Mouse (Mus musculus): Measurements from ENCODE around the gene Gpr107. TPM values are rescaled to one million over a fixed set of nuclear protein-coding genes. Genes with fewer than 3 reads are reported as not detected.

Gpr107 gene
- total RNA-seq, 2 experiments from 2014 or later, result 21.7 to 23.4 TPM

Other genes with a start within 250 kb of the Gpr107 start
- gene Ptges, start 222.5 kb upstream of the Gpr107 start, total RNA-seq (2021), result 1 to 10 TPM; 2.9 to 4.0 TPM
- 10 to 100 TPM; 21.7 to 24.6 TPM for gene Tor1b, start 199.4 kb upstream of the Gpr107 start, total RNA-seq (2021)
- gene Tor1a, start 184.4 kb upstream of the Gpr107 start, total RNA-seq (2021), result 1 to 10 TPM; 6.4 to 7.1 TPM
- 10 to 100 TPM; 27.0 to 31.3 TPM for gene BC005624, start 170.1 kb upstream of the Gpr107 start, total RNA-seq (2021)
- 10 to 100 TPM; 12.0 to 12.1 TPM for gene Usp20, start 170.0 kb upstream of the Gpr107 start, total RNA-seq (2021)
- 10 to 100 TPM in 1 of 2 experiments, 1 to 10 TPM in 1; 9.2 to 11.9 TPM for gene Fnbp1, start 10.3 kb upstream of the Gpr107 start, total RNA-seq (2021)
- gene Ncs1, start 93.5 kb downstream of the Gpr107 start, total RNA-seq (2021), result 1 to 10 TPM; 4.5 to 5.5 TPM
- gene Hmcn2, start 162.1 kb downstream of the Gpr107 start, total RNA-seq (2021), result 10 to 100 TPM; 25.9 to 30.7 TPM